Mouse (Mus musculus): ENCODE measurements around the gene Olfr877.

GRCm38 (mm10) chr9:37905555-37905954 lies 51.5 kb downstream of the Olfr877 start:
- no peak for TF ChIP-seq CTCF (IDR thresholded peaks at IDR 0.05)
- TF ChIP-seq EP300 (IDR thresholded peaks at IDR 0.05): no peak

Measured in lung, postnatal 0 days (tissue).